In the genomic region with DNA sequence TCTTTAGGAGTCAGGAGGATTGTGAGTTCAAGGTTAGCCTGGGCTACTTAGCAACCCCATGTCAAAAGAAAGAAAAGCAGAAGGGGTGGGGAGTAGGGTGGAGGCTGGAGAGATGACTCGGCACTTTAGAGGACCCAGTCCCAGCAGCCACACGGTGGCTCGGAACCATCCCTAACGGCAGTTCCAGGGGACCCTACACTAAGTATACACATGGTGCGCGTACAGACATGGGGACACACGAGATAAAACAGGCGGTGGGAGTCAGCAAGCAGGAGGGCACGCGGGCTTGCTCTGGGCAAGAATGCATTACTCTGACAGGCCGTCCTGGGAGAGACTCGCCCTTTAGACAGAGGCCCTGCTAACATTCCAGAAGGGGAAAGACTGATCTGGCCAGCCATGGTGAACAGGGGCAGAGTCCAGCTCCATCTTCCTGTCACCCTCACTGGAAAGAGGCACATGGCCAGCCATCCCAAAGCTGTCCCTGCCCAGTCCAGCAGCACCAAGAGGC, we compare ENCODE assay signal across 9 mouse cellular contexts. TPM values are rescaled to one million over a fixed set of nuclear protein-coding genes. Genes with fewer than 3 reads are reported as not detected.
A peak's percentile ranks its signal among the peaks of the same experiment; 100 is the strongest.
DNase-seq lines count a peak whose midpoint lies in the region; ATAC-seq and TF ChIP-seq lines count a peak whose summit lies in the region.
"Had no signal": no experiment of that assay in that cellular context is flagged by ENCODE, and none has a peak within 500 bp of the region (broad histone marks: within the 10 kb centered on the region; RNA-seq: fewer than 3 reads in every experiment).

No protein-coding gene starts in this region.

- H3K4me3 ChIP-seq in lung, adult 2 months (replicated peaks; ENCODE audit: extremely low read depth, low read depth, low read length) = peak overlapping the region; percentile 64
- peak overlapping the region; percentile 45 for H3K4me3 ChIP-seq in erythroblast, embryonic 14.5 days (replicated peaks)
- peak overlapping the region; percentile 43 for H3K4me3 ChIP-seq in small intestine, adult 2 months (ENCODE audit: low read depth, low read length)
- H3K4me3 ChIP-seq in midbrain, embryonic 11.5 days (ENCODE audit: low read depth, low read length) = no peak overlapping the region
- H3K4me3 ChIP-seq: hindbrain, embryonic 13.5 days had no signal

- no peaks in the 10 kb centered on the region; the same call in 1 of the 2 replicates for H3K9me3 ChIP-seq in erythroblast, embryonic 14.5 days (ENCODE audit: control insufficient read depth, low read length)
- no peaks in the 10 kb centered on the region for H3K9me3 ChIP-seq in midbrain, embryonic 11.5 days (ENCODE audit: control insufficient read depth, low read length)
- H3K9me3 ChIP-seq: hindbrain, embryonic 13.5 days had no signal

- peak overlapping the region; percentile 64 for H3K27ac ChIP-seq in small intestine, adult 2 months (ENCODE audit: insufficient read depth, low read depth, low read length)
- H3K27ac ChIP-seq in midbrain, embryonic 11.5 days (ENCODE audit: low read depth, low read length) = no peak overlapping the region
- H3K27ac ChIP-seq: hindbrain, embryonic 13.5 days had no signal

- no peak for TF ChIP-seq CTCF in lung, adult 2 months (IDR thresholded peaks at IDR 0.05; ENCODE audit: insufficient read depth, low read length)
- TF ChIP-seq CTCF in small intestine, adult 2 months (IDR thresholded peaks at IDR 0.05; ENCODE audit: extremely low read depth, insufficient read length, insufficient replicate concordance, low read depth, low read length) = no peak

- no peak overlapping the region for H3K4me2 ChIP-seq in midbrain, embryonic 11.5 days
- H3K4me2 ChIP-seq: hindbrain, embryonic 13.5 days had no signal

- H3K27me3 ChIP-seq in erythroblast, embryonic 14.5 days (ENCODE audit: control insufficient read depth) = no peaks in the 10 kb centered on the region
- H3K27me3 ChIP-seq in small intestine, adult 2 months (ENCODE audit: control insufficient read depth, insufficient read depth, low read length) = no peaks in the 10 kb centered on the region
- no peaks in the 10 kb centered on the region for H3K27me3 ChIP-seq in midbrain, embryonic 11.5 days (ENCODE audit: control insufficient read depth, insufficient read depth, low read length)
- H3K27me3 ChIP-seq: hindbrain, embryonic 13.5 days had no signal

- H3K4me1 ChIP-seq in lung, adult 2 months (ENCODE audit: control insufficient read depth, insufficient read depth, low read length) = peaks cover 13% of the 10 kb centered on the region; the same call in 1 of the 2 replicates
- H3K4me1 ChIP-seq in erythroblast, embryonic 14.5 days (ENCODE audit: control insufficient read depth) = peaks cover 34% of the 10 kb centered on the region
- peaks cover 28% of the 10 kb centered on the region for H3K4me1 ChIP-seq in small intestine, adult 2 months (ENCODE audit: control insufficient read depth, insufficient read depth, insufficient read length, low read length)
- H3K4me1 ChIP-seq in midbrain, embryonic 11.5 days (ENCODE audit: control insufficient read depth, insufficient read depth, low read length) = no peaks in the 10 kb centered on the region

- DNase-seq in lung, adult 2 months = no peak
- no peak for DNase-seq in lung, postnatal 25 days (ENCODE audit: low spot score)
- DNase-seq in kidney, postnatal 36 days = peak; percentile 82 to 86
- no peak for DNase-seq in midbrain, embryonic 11.5 days (ENCODE audit: low spot score, missing footprints)
- no peak for DNase-seq in MN1 (ENCODE audit: low spot score)
- no peak for DNase-seq in testis, postnatal 14 days (ENCODE audit: low spot score)

- 38% methylated on average over 12 of the region's 12 CpGs for WGBS in lung, adult 2 months
- WGBS in small intestine, adult 2 months = 26% methylated on average over 12 of the region's 12 CpGs
- 74% methylated on average over 12 of the region's 12 CpGs for WGBS in midbrain, embryonic 11.5 days

- ATAC-seq in midbrain, embryonic 11.5 days (ENCODE audit: low FRiP score) = no peak

- peak; percentile 41; the same call in 1 of the 2 replicates for TF ChIP-seq POLR2A in lung, adult 2 months (IDR thresholded peaks at IDR 0.05; ENCODE audit: borderline replicate concordance, extremely low read depth, low read depth, low read length)
- TF ChIP-seq POLR2A in small intestine, adult 2 months (IDR thresholded peaks at IDR 0.05; ENCODE audit: low read depth, low read length) = no peak

- H3K36me3 ChIP-seq in erythroblast, embryonic 14.5 days (ENCODE audit: control insufficient read depth) = peaks cover 12% of the 10 kb centered on the region
- H3K36me3 ChIP-seq in small intestine, adult 2 months (ENCODE audit: control insufficient read depth, insufficient read depth, low read length) = no peaks in the 10 kb centered on the region
- H3K36me3 ChIP-seq in midbrain, embryonic 11.5 days (ENCODE audit: control insufficient read depth, insufficient read depth, low read length) = no peaks in the 10 kb centered on the region
- H3K36me3 ChIP-seq: hindbrain, embryonic 13.5 days had no signal

- no peak overlapping the region for H3K9ac ChIP-seq in midbrain, embryonic 11.5 days (ENCODE audit: low read length)
- H3K9ac ChIP-seq: hindbrain, embryonic 13.5 days had no signal

RNA-seq across cellular contexts. Expression of a gene that starts 6.7 kb away (rescaled TPM):
- 148 and 171 TPM in 2 replicates for polyA plus RNA-seq in lung, adult 2 months (2012; rRNA removed)
- polyA plus RNA-seq in erythroblast, embryonic 14.5 days (2012) = 0.03 and 0.06 TPM in 2 replicates
- polyA plus RNA-seq in small intestine, adult 2 months (2012; rRNA removed) = 17.7 and 22.0 TPM in 2 replicates
- polyA plus RNA-seq in midbrain, embryonic 11.5 days (2014; fragmentation: Nextera tagmentation; extraction: Ambion mirVana) = 1.7 and 2.4 TPM in 2 replicates

RNA-seq across cellular contexts. Expression of a gene that starts 47.2 kb away (rescaled TPM):
- polyA plus RNA-seq in lung, adult 2 months (2012; rRNA removed) = 20.2 and 23.4 TPM in 2 replicates
- polyA plus RNA-seq in erythroblast, embryonic 14.5 days (2012) = not detected in 2 replicates
- 17.4 and 27.3 TPM in 2 replicates for polyA plus RNA-seq in small intestine, adult 2 months (2012; rRNA removed)
- polyA plus RNA-seq in midbrain, embryonic 11.5 days (2014; fragmentation: Nextera tagmentation; extraction: Ambion mirVana) = 6.3 and 7.5 TPM in 2 replicates

Comparison
In these comparisons a context has a peak if more than half of its experiments do, and no peak if none do; other contexts are left out.
1. DNase-seq: peak in kidney, postnatal 36 days (2 of 2); none in lung, adult 2 months (single experiment), lung, postnatal 25 days (single experiment), midbrain, embryonic 11.5 days (single experiment), MN1 (single experiment) and testis, postnatal 14 days (single experiment).